Mouse (Mus musculus) frontal cortex, postnatal 14 days (tissue): ENCODE results near the gene Macc1.
A peak's percentile ranks its signal among the peaks of the same experiment; 100 is the strongest.

Experiments used
- DNase-seq, 2 experiments: peaks; one replicate each; pipeline ENCODE4 v3.0.0; 2022; ENCODE audit warnings: low spot score in 2 of 2

Macc1 gene

DNA sequence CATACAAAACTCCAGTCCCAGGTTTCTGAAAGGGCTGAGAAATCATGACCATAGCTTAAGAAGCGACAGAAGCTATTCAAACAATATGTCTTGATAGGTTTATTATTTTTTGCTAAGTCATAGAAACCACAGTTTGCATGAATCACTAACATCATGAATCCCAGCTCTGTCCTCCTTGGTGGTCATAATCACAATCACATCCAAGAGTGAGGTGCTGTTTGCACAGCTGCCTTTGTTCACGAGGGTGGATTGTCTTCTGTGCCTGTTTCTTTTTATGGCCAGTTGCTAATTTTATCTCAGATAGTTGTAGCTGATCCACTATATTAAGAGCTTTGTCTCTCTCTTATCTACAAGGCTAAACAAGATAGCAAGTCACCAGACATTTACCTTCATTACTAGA lies 72.6 kb downstream of the Macc1 start:
- DNase-seq = no peak

DNA sequence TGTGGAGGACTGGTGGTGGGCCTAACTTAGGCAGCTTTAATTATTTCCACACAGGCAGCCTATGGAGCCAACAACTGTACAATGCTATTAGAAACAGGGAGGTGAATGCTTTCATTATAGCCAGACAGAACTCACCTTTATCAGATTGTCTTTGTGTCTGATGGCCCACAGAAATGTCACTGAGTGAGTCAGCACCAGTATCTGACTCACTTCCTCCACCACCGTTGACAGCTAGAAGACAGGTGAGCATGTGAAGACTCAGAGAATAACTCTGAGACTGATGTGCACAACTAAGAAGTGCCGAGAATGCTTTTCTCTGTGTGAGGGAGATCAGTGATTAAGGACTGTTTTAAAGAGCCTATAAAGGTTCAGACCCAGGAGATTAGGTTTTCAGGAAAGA lies 73.9 kb downstream of the Macc1 start:
- DNase-seq = no peak

DNA sequence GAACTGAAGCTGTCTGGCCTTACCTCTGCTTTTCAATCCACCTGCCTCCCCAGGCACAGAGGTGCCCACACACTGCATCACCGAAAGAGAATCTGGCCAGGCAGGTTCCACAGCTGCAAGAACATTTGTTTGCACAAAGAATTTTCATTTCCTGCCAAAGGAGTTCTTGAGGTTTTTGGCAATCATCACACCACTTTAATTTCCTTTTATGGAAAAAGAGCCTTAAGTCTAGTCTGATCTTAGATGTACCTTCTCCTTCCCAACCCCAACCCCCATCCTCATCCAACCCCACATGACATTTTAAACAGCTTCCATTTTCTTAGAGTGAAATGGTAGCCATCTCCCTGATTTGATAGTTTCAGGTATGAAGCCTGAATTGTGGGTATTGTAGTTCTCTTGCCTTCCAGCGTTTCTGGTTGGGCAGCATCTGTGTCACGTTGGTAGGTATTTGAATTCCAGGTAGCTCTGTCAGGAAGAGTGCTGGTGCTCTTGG lies 76.2 kb downstream of the Macc1 start:
- DNase-seq = no peak

DNA sequence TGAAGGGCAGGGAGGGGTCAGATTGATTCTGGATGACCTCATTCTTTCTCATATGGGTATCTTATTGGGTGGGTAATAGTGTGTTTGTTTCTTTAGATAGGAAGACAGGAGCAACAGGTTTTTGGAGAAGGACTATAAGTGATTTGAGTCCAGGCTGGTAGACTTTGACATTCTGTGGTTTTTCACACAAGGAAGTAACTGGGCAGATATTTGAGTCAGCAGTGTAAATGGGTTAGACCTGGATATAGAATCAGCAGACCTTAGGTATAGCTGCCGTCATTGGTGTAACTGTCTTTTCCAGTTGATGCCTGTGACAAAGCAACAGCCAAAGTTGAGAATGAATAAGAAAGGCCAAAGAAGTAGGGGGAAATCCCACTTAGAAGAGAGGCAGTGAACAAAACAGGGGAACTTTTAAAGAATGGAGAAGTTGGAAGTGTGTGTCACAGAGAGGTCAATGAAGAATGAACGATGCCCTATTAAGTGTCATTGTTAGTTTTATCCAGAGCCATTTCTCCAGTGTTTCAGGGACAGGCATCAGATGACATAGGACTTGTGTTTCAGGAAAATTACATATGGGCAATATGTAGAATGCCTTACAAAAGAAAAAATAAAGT lies 84.1 kb downstream of the Macc1 start:
- DNase-seq = no peak

DNA sequence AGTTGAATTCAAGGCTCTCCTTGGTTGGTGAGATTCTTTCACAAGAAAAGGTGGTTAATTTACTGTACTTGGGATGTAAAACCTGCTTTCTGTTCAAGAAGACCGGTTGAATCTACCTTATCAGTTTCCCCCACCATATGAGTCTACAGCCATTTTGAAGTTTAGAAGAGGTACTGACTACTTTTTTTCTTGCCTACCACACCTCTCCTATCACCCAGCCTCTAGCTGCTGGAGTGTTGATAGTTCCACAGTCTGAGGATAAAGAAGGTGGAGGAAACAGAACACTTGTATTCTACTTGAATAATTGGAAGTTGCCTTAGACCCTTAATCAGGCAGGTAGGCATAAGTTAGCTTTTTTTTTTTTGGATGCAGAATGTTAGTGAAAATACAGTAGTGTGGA lies 88.2 kb downstream of the Macc1 start:
- no peak for DNase-seq

DNA sequence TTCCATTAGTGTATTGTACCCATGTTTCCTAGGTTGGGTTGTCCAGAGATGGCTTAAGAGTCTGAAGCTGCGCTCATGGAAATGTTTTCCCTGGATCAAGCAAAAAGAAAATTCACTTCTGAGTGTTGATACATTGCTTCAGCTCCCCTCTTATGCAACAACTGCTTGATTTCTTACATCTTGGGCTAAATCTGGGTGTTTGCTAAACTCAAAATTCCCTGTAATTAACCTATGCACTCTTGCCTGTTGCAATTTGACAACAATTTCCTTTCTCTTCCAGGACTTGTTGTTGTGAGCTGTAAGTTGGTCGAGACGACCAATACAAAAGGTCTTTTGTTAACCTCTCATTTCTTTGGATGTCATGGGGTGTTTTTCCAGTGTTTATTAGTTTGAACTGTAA lies 88.7 kb downstream of the Macc1 start:
- DNase-seq = no peak

DNA sequence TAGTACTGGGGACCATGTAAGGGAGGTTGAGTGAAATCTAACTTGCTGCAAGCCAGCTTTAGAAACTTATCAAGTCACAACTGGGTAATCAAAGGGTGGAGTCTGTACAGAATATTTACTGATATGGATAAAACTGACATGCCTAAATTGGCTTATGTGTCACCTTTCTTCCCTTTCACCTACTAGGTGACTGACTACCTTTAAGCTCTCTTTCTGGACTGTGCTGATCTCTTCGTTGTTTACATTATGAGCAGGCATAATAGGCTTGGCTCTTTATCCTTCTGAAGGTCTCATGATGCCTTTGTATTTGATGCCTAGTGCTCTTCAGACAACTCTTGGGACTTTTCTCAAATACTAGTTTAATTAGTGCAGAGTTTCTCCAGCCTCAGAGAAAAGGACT lies 90.7 kb downstream of the Macc1 start:
- no peak for DNase-seq

DNA sequence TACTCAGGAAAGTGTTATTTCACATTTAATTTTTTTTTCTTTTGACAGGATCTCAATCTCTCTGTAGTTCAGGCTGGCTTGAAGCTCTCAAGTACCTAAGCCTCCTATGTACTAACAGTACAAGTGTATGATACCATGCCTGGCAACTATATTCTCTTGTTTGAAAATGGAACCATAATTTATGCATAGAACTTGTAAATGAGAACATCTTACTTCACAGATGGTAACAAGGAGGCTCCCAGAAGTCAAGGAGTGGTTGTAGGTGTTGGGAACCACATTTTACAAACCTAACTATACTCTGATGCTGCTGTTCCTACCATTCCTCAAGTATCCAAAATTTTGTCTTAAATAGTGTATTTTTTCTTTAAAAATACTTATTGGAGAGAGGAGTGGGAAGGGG lies 96.5 kb downstream of the Macc1 start:
- no peak for DNase-seq

DNA sequence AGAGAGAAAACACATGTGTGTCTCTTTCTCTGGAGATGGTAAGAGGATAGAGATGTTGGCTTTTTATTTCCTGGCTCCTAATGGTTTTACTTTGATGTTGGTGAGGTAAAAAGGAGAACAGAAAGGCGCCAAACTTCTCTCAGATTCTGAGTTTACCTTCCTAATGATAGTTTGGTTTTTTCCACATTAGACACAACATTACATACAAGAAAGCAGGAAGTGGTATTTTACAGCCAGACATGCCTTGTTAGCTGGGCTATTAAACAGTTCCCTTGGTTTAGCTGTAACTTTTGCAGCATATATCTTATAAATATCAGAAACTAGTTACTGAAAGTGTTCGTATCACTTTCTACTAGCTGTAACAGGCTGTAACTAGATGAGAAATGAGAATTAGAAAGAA lies 96.9 kb downstream of the Macc1 start:
- DNase-seq = no peak

DNA sequence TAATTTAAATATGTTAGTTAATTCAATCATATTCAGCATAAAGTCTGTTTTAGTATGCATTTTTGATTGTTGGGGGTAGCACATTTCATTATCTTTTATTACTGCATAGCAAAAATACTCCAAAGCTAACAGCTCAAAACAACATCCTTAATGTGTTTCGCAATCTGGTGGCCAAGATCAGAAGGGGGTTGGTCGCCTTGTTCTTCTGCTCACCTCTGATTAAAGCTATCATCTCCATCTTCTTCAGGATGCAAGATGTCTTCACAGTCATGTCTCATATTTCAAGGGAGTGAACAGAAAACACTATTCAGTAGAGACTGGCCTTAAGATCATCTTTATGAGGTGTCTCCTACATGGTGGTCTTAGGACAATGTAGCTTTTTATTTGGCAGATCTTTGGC lies 97.9 kb downstream of the Macc1 start:
- no peak for DNase-seq

DNA sequence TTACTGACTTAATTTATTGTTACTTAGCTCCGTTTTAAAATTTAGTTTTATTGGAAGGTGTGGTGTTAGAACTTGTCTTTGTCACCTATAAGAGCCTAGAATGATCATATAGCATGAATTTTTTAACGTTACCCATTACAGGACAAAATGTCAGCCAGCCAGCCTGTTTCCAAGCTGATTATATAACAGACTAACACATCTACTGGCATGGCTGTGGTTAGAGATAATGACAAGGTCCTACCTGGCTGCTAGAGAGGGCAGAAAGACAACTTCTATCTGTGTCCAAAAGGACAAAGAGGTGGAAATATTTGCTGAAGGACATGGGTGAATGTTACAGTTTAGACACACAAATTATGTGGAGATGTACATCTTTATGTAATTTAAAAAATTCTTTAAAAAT lies 101.8 kb downstream of the Macc1 start:
- DNase-seq = no peak

DNA sequence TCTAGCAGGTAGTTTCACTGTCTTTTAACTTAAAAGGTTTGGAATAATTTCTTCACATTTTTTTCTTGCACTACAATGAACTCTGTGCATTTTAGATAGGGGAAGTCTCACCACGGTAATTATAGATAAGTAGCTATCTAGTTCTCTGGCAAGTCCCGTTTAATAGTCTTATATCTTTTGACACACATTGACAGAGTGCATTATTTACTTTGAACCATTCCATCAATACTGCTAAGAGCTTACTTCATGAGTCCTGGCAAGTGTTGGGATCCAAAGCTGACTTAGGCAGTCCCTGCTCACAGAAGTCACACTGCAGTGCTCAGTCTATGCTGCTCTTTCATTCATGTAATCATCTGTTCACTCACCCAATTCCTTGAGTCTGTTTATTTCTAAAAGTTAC lies 111.7 kb downstream of the Macc1 start:
- no peak for DNase-seq

DNA sequence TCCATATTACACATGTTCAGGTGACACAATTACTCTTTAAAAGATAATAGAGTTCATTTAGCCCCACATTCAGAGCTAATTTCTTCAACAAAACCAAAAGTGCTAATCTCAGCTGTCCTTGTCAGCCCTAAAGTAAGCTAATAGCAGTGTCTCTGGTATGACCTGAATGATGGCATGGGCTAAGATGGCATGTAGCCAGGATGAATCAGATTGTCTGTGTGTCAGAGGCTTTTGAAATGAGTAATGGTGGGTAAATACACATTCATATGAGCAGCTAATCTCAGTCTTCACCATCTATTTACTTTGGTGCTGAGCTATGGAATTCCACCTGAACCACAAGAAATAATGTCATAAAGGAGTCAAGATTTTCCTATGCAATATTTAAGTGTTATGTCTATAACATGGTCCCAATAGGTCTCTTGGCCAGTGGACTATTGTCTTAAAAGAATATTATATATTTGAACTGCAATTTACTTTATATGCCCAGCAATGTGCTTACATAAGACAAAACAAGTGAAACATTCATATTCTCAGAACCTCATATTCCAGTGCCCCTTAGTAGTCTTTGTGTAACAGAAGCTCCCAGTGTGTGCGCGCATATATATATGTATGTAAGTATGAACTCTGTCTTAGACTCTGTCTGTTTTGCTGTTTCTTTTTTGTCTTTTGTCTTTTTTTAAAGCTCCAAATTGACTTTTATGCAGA lies 112.3 kb downstream of the Macc1 start:
- DNase-seq = no peak

DNA sequence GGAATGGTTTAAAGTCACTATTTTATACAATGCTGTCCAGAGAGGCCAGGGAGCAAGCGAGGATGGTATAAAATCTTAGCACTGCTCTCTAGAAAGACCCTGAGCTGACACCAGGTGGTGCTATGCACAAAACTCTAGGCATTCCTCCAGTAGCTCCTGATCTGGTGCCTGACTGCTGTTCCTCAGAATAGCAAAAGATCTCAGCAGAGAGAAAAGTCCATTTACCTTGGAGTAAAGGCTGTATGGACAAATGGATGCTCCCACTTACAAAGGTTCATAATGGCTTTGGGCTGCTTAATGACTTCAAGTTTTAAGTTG lies 112.8 kb downstream of the Macc1 start:
- peak; percentile 19 to 39 for DNase-seq

DNA sequence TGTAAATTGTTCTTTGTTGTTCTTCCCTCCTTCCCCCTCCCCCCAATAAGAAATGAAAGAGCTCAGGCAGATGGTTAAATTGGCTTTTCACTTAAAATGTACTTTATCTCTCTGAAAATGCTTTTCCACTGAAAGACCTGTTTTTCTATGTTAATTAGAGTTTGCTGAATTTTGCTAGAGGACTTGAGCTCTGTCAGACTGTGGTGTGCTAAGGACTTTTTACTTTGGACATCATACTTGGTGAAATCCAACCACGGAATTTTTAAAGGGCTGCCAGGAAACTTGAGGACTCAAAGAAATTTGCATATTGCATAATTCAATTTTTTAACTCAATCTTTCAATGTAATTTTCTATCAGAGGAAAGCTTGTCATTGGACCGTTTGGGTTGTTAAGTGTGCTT lies 126.7 kb downstream of the Macc1 start:
- no peak for DNase-seq

DNA sequence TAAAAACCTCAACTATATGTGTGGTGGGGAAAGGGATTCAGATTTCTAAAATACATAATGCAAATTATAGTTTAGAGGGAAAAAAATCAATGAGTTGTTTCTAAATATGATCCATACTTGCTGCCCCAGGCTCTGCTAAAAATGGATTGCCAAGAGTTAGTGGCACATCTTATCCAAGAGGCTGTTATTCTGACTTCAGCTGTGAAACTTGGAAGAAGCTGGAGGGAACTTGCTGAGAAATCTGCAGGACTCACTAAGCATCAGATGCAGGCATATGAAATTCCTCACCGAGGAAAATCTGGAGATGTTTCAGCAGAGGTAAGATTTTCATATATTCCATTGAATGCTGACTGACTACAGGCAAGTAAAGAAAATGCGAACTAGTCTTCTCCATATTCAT lies 136.0 kb downstream of the Macc1 start:
- DNase-seq = no peak

DNA sequence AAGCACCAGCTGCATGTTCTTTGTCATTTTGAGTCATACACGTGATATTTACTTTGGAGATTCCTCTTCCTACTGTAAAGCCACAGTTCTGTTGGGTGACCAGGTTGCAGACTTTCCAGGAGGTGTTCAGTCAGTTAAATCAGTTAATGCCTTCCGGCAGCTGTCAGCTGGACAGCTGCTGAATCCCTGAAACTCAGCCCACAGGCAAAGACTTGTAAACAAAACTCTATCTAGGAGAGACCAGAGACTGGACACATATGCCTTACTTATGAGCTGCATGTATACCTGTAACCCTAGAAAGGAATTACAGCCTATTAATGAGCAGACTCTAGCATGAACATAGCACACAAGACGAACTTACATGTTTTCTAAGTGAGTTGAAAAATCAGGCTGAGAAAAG lies 137.2 kb downstream of the Macc1 start:
- no peak for DNase-seq

DNA sequence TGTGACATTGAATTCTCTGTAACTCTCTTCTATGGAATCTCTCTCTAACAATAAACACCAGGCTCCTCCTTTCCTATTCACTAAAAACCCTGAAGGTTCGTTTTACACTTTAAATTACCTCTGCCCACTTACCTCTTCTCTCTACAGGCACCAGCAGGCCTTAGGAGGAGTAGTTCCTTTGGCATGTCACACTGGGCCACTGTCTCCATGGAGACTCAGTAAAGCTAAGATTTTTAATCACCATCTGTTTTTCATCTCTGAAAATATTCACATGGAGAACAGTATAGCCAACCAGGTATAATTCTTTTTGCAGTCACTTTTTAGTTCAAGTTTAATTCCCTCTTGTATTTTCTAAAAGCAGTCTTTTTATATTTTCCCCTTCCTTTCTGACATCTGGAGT lies 140.0 kb downstream of the Macc1 start:
- no peak for DNase-seq

DNA sequence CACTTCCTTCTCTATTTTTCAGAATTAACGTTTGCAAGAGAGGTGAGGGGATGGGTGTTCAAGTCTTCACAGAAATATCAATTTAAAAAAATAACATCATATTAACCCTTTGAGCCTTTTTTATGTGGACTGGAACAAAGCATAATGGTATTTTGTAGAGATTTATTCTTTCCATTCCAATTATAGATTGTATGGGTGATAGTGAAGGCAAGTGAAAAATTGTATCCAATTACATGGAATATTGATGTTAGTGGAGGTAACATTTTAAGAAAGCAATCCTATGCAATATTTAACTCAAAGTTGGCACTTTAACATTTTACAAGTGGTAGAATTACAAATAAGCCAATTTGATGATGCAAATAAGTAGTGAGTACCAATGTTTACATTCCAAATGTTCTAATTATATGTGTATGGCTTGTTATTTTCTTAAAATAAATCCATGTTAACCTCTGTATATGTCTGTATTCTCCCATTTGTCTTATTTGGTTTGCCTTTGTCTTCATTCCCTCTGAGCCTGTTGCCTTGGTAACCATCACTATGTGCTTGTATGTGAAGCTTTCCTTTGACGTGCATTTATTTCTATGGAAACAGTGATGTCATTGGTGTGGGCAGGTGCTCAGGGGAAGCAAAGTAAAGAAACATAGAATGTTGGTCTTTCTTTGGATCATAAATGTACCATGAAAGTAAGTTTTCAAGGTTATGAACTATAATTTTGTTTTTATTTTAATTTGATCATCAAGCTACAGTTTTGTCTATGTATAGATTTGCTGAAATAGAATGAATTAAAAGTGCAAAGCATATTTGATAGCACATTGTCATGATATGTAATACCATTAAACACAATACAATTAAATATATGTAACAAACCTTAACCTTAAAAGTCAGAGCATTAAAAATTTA lies 150.2 kb downstream of the Macc1 start:
- no peak for DNase-seq

DNA sequence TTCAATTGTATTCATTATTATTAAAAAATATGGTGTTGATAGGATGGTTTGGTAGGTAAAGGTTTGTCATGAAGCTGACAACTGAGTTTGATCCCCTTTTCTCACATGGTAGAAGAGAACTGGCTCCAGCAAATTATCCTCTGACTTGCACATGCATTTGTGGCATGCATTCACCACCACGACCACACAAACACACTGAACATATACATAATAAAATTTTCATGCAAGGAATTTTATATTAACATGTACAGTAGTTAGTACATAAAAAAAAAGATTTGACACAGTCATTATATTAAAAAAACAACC lies 150.8 kb downstream of the Macc1 start:
- DNase-seq = no peak

DNA sequence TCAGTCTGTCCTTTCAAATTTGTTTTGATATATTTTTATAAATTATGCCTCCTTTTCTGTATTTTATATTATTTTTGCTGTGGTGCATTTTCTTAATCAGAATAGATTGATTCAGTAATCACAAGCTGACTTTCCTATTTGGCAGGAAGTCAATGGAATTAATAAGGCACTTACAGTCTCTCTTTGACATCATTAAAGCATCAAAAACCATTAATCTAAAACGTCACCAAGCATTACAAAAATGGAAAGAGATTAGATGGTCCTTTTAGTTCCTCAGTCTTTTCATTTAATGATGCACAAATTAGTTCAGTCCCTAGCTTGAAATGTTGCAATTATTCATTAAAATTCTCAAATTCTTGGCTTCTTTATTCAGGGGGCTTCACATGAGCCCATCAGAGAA lies 153.6 kb downstream of the Macc1 start:
- DNase-seq = no peak

DNA sequence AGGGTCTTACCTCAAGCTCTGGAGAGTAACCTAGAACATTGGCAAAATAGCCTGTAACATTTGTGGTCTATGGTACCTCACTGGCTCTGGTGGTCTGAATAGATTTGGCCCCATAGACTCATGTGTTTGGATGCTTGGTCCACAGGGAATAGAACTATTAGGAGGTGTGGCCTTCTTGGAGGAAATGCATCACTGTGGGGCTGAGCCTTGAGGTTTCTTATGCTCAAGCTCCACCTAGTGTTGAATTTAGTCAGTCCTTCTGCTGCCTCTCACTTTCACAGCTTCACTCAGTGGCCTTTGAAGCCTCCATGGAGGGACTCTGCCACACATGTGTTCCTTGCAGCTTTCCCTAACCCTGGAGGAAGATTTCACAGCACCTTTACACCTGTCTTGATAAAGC lies 156.2 kb downstream of the Macc1 start:
- DNase-seq = no peak

DNA sequence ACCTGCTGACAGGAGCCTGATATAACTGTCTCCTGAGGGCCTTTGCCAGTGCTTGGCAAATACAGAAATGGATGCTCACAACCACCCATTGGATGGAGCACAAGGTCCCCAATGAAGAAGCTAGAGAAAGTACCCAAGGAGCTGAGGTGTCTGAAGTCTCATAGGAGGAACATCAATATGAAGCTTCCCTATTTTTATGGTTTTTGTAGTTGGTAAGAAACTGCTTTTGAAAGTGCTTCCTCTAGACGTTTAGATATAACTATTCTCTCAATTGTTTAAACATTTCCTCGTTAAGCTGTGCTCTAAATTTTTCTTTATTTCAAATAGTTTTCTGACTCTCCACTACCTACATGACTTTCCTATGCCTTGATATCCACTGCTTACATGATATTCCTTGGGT lies 169.2 kb downstream of the Macc1 start:
- DNase-seq = no peak
